Mouse (Mus musculus) CD4-positive, CD25-positive, alpha-beta regulatory T cell, adult 4 months (primary cell): ENCODE results near the gene Tex10. TPM values are rescaled to one million over a fixed set of nuclear protein-coding genes. Genes with fewer than 3 reads are reported as not detected.

Experiments
- ATAC-seq: one replicate; pipeline ENCODE4 v1.8.0; 2017
- polyA plus RNA-seq, 2 experiments: library from polyadenylated mRNA; unstranded; fragments of 100-300 nt; shearing (Covaris generic); gene quantifications; one replicate each; pipeline ENCODE4 v1.2.1; 2017

Gene Tex10
- polyA plus RNA-seq, 2 experiments from 2014 or later, result 70.8 to 77.0 TPM

- no peak for ATAC-seq
These were observed 70.1 kb downstream of the Tex10 start for GRCm38 (mm10) chr4:48403066-48403640.

DNA sequence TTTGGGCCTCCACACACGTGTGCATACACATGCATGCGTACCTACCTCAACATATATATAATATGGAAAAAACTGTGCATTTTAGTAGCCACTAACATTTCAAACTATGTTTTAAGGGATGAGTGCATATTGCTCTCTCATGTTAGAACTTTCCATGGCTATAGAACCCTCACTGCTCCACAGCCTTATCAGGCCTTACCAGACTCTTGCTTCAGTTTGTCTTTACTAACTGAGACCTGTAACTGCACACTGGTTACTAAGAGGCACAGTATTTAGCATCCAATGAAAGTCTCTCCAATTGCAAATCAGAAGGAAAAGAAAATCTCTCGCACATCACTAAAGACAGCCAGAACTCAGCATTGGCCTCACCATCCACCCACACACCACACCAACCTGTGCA, 76.3 kb downstream of the Tex10 start:
- ATAC-seq, result no peak

DNA sequence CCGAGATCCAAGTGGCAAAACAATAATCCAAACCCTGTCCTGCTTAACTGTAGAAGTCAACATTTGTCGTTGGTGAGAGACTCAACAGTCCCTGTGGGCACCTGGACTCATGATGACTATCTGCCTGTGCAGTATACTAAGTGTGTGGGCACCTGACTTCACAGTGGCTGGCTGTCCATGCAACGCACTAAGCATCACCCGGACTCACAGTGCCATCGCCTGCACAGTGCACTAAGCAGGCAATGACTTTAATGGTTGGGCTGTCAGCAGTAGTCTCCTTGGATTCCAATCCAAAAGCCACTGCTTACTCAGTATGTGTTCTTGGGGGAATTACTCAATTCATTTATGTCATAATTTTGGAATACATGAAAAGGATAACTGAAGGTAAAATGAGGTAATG, 90.8 kb downstream of the Tex10 start:
- ATAC-seq, result no peak

GRCm38 (mm10) chr4:48380940-48381339, 92.3 kb downstream of the Tex10 start:
- peak; percentile 57 for ATAC-seq

Other genes with a start within 250 kb of the Tex10 start
- 10 to 100 TPM; 45.4 to 68.3 TPM for gene Erp44, start 193.9 kb downstream of the Tex10 start, polyA plus RNA-seq
- 10 to 100 TPM in 1 of 2 experiments, 1 to 10 TPM in 1; 8.6 to 11.4 TPM for gene Invs, start 193.7 kb downstream of the Tex10 start, polyA plus RNA-seq
- gene Msantd3, start 66.5 kb upstream of the Tex10 start, polyA plus RNA-seq, result not detected
- under 1 TPM in 1 of 2 experiments, not detected in 1; 0.34 TPM for gene Tmeff1, start 111.7 kb upstream of the Tex10 start, polyA plus RNA-seq
- gene Cavin4, start 190.1 kb upstream of the Tex10 start, polyA plus RNA-seq, result not detected